Mouse (Mus musculus) cerebellum, adult 2 months (tissue): Measurements from ENCODE around the gene Lef1.

Experiments
- CTCF ChIP-seq: fragments of 200-500 bp; IDR thresholded peaks from 2 replicates; pipeline ENCODE4 v1.5.1; 2011; ENCODE audit warnings: low read depth, mild to moderate bottlenecking, control low read depth, low read length, moderate library complexity, borderline replicate concordance; ENCODE audit not compliant: insufficient read depth
- POLR2A ChIP-seq: fragments of 200-500 bp; IDR thresholded peaks from 2 replicates; pipeline ENCODE4 v1.6.1; 2011; ENCODE audit warnings: low read length, control low read depth, borderline replicate concordance; ENCODE audit not compliant: insufficient read depth

GRCm38 (mm10) chr3:131111151-131111850, 1.0 kb downstream of the Lef1 start:
- TF ChIP-seq CTCF (no peak), POLR2A (no peak)
